In the genomic region with DNA sequence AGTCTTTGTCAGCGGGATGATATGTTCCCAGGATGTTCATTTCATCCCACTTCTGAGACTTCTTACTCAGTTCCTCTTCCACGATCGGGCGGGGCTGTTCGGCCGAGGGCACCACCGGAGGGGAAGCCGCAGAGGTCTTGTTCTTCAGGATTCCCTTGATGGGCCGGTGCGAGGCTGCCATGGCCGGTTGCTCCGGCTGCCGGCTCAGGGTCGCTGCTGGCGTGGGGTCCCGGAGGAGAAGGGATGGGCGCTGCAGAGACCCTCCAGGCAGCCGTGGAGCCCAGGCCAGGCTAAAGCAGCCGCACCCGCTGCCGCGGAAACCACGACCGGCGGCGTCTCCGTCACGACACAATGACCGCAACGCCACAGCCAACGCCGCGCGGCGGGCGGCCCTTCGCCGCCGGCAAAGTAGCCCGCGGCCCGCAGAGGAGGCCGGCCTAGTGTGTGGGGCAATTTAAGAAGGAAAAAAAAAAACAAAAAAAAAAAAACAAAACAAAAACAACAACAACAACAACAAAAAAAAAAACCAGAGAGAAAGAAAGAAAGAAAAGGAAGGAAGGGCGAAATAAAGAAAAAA, we compare ENCODE assay signal across 11 mouse cellular contexts. TPM values are rescaled to one million over a fixed set of nuclear protein-coding genes. Genes with fewer than 3 reads are reported as not detected.
DNase-seq lines count a peak whose midpoint lies in the region; ATAC-seq and TF ChIP-seq lines count a peak whose summit lies in the region.
"Not testable (repeated sequence)": the region's sequence is repeated elsewhere in the genome, so short reads cannot be mapped to it uniquely, and the experiment has no call there.
"Had no signal": no experiment of that assay in that cellular context is flagged by ENCODE, and none has a peak within 500 bp of the region (broad histone marks: within the 10 kb centered on the region; RNA-seq: fewer than 3 reads in every experiment).

No protein-coding gene starts in this region.

- peak; percentile 6 for DNase-seq in adrenal gland, postnatal 14 days
- DNase-seq in heart, embryonic 10.5 days (ENCODE audit: low spot score); layer of hippocampus, adult 2 months (ENCODE audit: low spot score in 2 of 2); midbrain, postnatal 0 days (ENCODE audit: low spot score); stomach, postnatal 0 days (ENCODE audit: low spot score): not testable (repeated sequence)

- not testable (repeated sequence) for H3K27ac ChIP-seq in embryonic facial prominence, embryonic 13.5 days; hindbrain, embryonic 15.5 days (replicated peaks); layer of hippocampus, adult 2 months; liver, embryonic 16.5 days (ENCODE audit: low read length); midbrain, postnatal 0 days (ENCODE audit: low read depth, low read length); stomach, postnatal 0 days (replicated peaks)
- 0 out of 2 replicates have a peak overlapping the region, but pooled peaks have one; percentile 42 for H3K27ac ChIP-seq in heart, embryonic 10.5 days

- not testable (repeated sequence) for TF ChIP-seq CTCF in layer of hippocampus, adult 2 months (conservative IDR thresholded peaks at IDR 0.05); midbrain, postnatal 0 days (IDR thresholded peaks at IDR 0.05); stomach, postnatal 0 days (IDR thresholded peaks at IDR 0.05; ENCODE audit: low read depth)

- ATAC-seq in embryonic facial prominence, embryonic 13.5 days (ENCODE audit: insufficient number of reproducible peaks, insufficient read depth, low FRiP score, low TSS enrichment, low read depth); hindbrain, embryonic 15.5 days (ENCODE audit: low FRiP score, low read depth); liver, embryonic 16.5 days (ENCODE audit: low read depth); midbrain, postnatal 0 days (ENCODE audit: low FRiP score); stomach, postnatal 0 days (ENCODE audit: low FRiP score, low TSS enrichment): not testable (repeated sequence)

- peak overlapping the region; percentile 45 for H3K4me3 ChIP-seq in embryonic facial prominence, embryonic 13.5 days
- H3K4me3 ChIP-seq in heart, embryonic 10.5 days: peak overlapping the region; percentile 53
- H3K4me3 ChIP-seq in hindbrain, embryonic 15.5 days: peak overlapping the region; percentile 47
- H3K4me3 ChIP-seq in layer of hippocampus, adult 2 months: peak overlapping the region; percentile 41; the same call in 1 of the 2 replicates
- peak overlapping the region; percentile 29 for H3K4me3 ChIP-seq in liver, embryonic 16.5 days (ENCODE audit: low read depth, low read length)
- peak overlapping the region; percentile 40 for H3K4me3 ChIP-seq in midbrain, postnatal 0 days (ENCODE audit: low read depth, low read length)
- peak overlapping the region; percentile 40 for H3K4me3 ChIP-seq in stomach, postnatal 0 days (ENCODE audit: low read depth, low read length)

- not testable (repeated sequence) for H3K36me3 ChIP-seq in embryonic facial prominence, embryonic 13.5 days; heart, embryonic 10.5 days; hindbrain, embryonic 15.5 days; liver, embryonic 16.5 days (ENCODE audit: control insufficient read depth, insufficient read depth); midbrain, postnatal 0 days (ENCODE audit: insufficient read depth, low read length); stomach, postnatal 0 days (ENCODE audit: control insufficient read depth, insufficient read depth, low read length)

- H3K9me3 ChIP-seq in embryonic facial prominence, embryonic 13.5 days; heart, embryonic 10.5 days; hindbrain, embryonic 15.5 days; liver, embryonic 16.5 days (replicated peaks; ENCODE audit: control insufficient read depth, low read length); midbrain, postnatal 0 days (ENCODE audit: low read length); stomach, postnatal 0 days (ENCODE audit: control insufficient read depth, low read length): not testable (repeated sequence)

- peak overlapping the region; percentile 73 for H3K4me2 ChIP-seq in embryonic facial prominence, embryonic 13.5 days
- peak overlapping the region; percentile 74 for H3K4me2 ChIP-seq in hindbrain, embryonic 15.5 days
- peak overlapping the region; percentile 26; the same call in 1 of the 2 replicates for H3K4me2 ChIP-seq in liver, embryonic 16.5 days (ENCODE audit: low read depth, low read length)
- peak overlapping the region; percentile 66 for H3K4me2 ChIP-seq in midbrain, postnatal 0 days (ENCODE audit: low read depth, low read length, poor library complexity, severe bottlenecking)
- H3K4me2 ChIP-seq in stomach, postnatal 0 days (replicated peaks; ENCODE audit: low read depth): peak overlapping the region; percentile 58

- H3K27me3 ChIP-seq in embryonic facial prominence, embryonic 13.5 days: peaks cover 17% of the 10 kb centered on the region
- peaks cover 32% of the 10 kb centered on the region; the same call in 1 of the 2 replicates for H3K27me3 ChIP-seq in heart, embryonic 10.5 days (ENCODE audit: insufficient read depth, poor library complexity, severe bottlenecking)
- peaks cover 24% of the 10 kb centered on the region for H3K27me3 ChIP-seq in hindbrain, embryonic 15.5 days
- H3K27me3 ChIP-seq in liver, embryonic 16.5 days (ENCODE audit: control insufficient read depth, insufficient read depth, low read depth, low read length): peaks cover 17% of the 10 kb centered on the region
- not testable (repeated sequence) for H3K27me3 ChIP-seq in midbrain, postnatal 0 days (ENCODE audit: insufficient read depth, low read length); stomach, postnatal 0 days (ENCODE audit: control insufficient read depth, insufficient read depth, low read length)

- TF ChIP-seq EP300 in stomach, postnatal 0 days (optimal IDR thresholded peaks at IDR 0.05): not testable (repeated sequence)

- H3K4me1 ChIP-seq in embryonic facial prominence, embryonic 13.5 days: peaks cover 18% of the 10 kb centered on the region
- H3K4me1 ChIP-seq in heart, embryonic 10.5 days; hindbrain, embryonic 15.5 days (replicated peaks); liver, embryonic 16.5 days (ENCODE audit: control insufficient read depth, low read depth, low read length); midbrain, postnatal 0 days (ENCODE audit: insufficient read depth, low read length); stomach, postnatal 0 days (replicated peaks; ENCODE audit: control insufficient read depth, insufficient read depth): not testable (repeated sequence)

- H3K9ac ChIP-seq in embryonic facial prominence, embryonic 13.5 days: peak overlapping the region; percentile 71
- H3K9ac ChIP-seq in hindbrain, embryonic 15.5 days: peak overlapping the region; percentile 40; the same call in 1 of the 2 replicates
- H3K9ac ChIP-seq in liver, embryonic 16.5 days (ENCODE audit: low read depth, low read length); stomach, postnatal 0 days (ENCODE audit: low read length): not testable (repeated sequence)
- peak overlapping the region; percentile 48; the same call in 1 of the 2 replicates for H3K9ac ChIP-seq in midbrain, postnatal 0 days (replicated peaks; ENCODE audit: low read length, poor library complexity, severe bottlenecking)

- 2% methylated on average over 44 of the region's 44 CpGs for WGBS in embryonic facial prominence, embryonic 13.5 days
- WGBS in heart, embryonic 10.5 days: 2% methylated on average over 44 of the region's 44 CpGs
- 2% methylated on average over 43 of the region's 44 CpGs for WGBS in hindbrain, embryonic 15.5 days
- 2% methylated on average over 42 of the region's 44 CpGs for WGBS in liver, embryonic 16.5 days (ENCODE audit: insufficient replicate concordance)
- 1% methylated on average over 41 of the region's 44 CpGs for WGBS in midbrain, postnatal 0 days
- WGBS in stomach, postnatal 0 days: 3% methylated on average over 42 of the region's 44 CpGs

RNA-seq across cellular contexts. Expression of gene Dkk1, which starts 10.0 kb away (rescaled TPM):
- total RNA-seq in adrenal gland, postnatal 14 days (2021): 0.15 and 0.38 TPM in 2 replicates
- polyA plus RNA-seq in embryonic facial prominence, embryonic 13.5 days (2015; fragmentation: Nextera tagmentation; extraction: Ambion mirVana): 37.7 and 40.2 TPM in 2 replicates
- 4.2 and 16.2 TPM in 2 replicates for polyA plus RNA-seq in heart, embryonic 10.5 days (2016; fragmentation: Nextera tagmentation; extraction: Ambion mirVana)
- polyA plus RNA-seq in hindbrain, embryonic 15.5 days (2015; fragmentation: Nextera tagmentation; extraction: Ambion mirVana): 1.1 TPM in 2 replicates
- not detected for total RNA-seq in layer of hippocampus, adult 2 months (2021)
- polyA plus RNA-seq in liver, embryonic 16.5 days (2015; fragmentation: Nextera tagmentation; extraction: Ambion mirVana): 0.18 and 0.21 TPM in 2 replicates
- 0.33 and 1.3 TPM in 2 replicates for total RNA-seq in midbrain, postnatal 0 days (2014; rRNA removed)
- 0.49 and 0.59 TPM in 2 replicates for polyA plus RNA-seq in midbrain, postnatal 0 days (2015; fragmentation: Nextera tagmentation; extraction: Ambion mirVana)
- 0.07 TPM in 2 replicates for polyA plus RNA-seq in stomach, postnatal 0 days (2015; fragmentation: Nextera tagmentation; extraction: Ambion mirVana)
- total RNA-seq: adrenal gland, adult 18-20 months; heart, adult 2 months; layer of hippocampus, postnatal 10 days had no signal
- polyA plus RNA-seq: heart, adult 2 months had no signal
